Mouse (Mus musculus) c-Kit-positive CD71-positive TER-119-positive erythroid progenitor cells, embryonic 14.5 days (primary cell): ENCODE results near the gene Dbndd1.
"Not testable (repeated sequence)": the region's sequence is repeated elsewhere in the genome, so short reads cannot be mapped to it uniquely, and the experiment has no call there.

ENCODE experiments used
- DNase-seq: peaks from one replicate; pipeline ENCODE4 v3.0.0-alpha.2; 2013; ENCODE audit warnings: low spot score

The Dbndd1 gene

DNA sequence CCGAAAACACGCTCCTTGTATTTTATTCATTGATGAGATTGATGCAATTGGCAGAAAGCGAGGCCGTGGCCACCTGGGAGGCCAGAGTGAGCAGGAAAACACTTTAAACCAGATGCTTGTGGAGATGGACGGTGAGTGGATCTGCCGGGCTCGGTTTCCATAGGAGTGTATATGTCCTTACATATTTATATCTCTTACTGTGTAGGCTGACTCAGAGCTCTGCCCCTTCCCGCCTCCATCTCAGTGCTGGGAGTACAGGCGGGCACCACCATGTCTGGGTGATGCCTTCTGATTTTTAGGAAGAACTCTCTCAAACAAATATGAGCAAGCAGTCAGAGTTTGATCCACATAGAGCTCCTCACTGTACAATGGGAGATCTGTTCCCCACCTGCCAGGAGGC lies 22.4 kb downstream of the Dbndd1 start:
- DNase-seq, result no peak

DNA sequence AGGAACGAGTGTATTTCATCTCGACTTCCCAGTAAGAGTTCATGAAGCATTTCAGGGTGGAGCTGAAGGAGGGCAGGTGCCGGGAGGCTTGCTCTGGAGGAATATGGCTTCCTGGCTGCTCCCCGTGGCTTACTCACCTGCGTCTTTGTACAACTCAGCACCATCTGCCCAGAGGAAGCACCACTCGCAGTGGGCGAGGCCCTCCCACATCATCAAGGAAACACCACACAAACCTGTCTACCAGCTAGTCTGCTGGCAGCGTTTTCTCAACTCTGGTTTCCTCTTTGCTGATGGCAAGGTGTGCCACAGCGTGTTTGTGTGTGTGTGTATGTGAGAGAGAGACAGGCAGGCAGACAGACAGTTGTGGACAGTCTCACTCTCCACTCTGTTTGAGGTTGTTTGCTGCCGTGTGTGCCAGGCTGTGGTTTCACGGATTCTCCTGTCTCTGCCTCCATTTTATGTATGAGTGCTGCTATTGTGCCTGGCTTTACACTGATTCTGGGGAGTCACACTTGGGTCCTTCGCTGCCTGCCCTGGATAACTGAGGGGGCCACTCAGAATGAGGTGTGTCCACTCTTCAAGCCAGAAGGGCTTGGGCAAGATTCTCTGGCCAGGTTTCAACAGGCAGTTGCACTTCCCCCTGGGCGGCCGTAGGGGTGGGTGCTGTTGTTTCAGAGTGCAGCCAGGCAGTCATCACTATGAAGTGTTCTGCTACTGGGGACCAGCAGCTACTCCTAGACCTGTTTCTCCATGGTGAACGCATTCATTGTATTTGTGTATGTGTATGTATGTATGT lies 23.8 kb downstream of the Dbndd1 start:
- no peak for DNase-seq

DNA sequence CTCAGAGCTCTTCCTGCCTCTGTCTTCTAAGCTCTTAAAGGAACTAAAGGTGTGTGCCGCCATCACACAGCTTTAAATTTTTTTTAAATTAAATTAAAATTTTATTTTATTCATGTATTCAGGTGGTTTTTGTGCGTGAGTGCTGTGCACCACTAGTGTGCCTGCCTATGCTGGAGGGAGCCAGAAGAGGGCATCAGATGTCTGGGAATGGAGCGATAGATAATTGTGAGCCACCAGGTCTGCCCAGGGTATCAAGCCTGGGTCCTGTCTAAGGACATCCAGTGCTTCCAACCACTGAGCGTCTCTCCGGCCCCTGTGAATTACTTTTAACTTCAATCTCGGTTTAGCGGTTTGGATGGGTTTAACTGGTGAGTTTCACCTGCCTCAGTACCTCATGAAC lies 32.6 kb downstream of the Dbndd1 start:
- DNase-seq, result no peak

DNA sequence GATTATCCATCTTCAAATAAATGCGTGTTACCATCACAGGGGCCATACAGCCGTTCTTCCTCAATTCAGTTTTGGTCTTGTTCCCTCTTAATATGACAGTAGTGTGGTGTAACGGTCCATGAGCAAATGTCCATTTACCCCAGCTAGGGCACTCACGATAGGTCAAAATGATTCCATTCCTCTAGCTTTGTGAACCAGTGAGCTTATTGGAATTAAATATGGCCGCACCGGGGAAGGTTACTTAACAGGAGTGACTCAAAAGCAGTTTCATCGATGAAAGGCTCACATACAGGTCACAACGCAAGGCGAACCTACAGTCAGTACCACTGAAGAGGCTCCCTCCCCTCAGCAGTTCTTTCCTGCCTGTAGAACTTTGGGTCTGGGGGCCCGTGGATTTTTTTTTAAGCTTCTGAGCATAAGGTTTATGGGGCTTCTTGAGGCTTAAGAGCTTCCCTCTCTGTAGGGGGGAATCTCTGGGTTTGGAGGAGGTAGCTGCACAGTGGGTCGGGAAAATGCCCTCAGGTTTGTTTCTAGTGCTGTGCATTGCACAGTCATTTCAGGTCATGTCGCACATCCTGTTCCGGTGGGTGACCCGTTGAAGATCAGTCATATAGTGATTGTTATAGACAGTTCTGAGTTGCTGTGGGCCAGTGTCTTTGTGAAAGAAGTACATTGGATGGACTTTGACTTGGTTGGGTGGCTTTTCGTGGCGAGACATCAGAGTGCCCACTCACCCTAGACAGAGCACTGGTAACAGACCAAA lies 36.6 kb downstream of the Dbndd1 start:
- peak; percentile 55 for DNase-seq

DNA sequence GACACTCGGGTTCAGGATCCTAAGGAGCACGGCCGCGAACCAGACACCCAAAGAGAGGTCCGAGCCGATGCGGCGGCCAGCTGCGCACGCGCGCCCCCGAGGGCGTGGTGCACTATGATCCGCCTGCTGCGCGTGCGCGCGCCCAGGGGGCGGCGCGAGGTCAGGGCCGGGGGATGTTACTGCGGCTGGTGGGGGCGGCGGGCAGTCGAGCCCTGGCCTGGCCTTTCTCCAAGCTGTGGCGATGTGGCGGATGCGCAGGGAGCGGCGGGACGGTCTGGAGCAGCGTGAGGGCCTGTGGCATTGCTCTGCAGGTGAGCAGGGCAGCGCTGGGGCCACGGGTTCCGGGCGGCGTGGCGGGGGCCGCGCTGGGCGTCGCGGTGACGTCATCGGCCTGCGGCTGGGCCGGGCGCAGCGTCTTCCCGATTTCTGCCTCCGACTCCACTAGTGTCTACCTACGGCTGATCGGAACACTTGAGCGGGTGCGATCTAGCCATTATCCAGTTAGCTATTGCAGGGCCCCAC lies 37.5 kb downstream of the Dbndd1 start, which contains the start of gene Afg3l1:
Gene Afg3l1 (plus strand): TSS at position 167 of the 522 bp plus-strand sequence.
- peak; percentile 85 for DNase-seq

DNA sequence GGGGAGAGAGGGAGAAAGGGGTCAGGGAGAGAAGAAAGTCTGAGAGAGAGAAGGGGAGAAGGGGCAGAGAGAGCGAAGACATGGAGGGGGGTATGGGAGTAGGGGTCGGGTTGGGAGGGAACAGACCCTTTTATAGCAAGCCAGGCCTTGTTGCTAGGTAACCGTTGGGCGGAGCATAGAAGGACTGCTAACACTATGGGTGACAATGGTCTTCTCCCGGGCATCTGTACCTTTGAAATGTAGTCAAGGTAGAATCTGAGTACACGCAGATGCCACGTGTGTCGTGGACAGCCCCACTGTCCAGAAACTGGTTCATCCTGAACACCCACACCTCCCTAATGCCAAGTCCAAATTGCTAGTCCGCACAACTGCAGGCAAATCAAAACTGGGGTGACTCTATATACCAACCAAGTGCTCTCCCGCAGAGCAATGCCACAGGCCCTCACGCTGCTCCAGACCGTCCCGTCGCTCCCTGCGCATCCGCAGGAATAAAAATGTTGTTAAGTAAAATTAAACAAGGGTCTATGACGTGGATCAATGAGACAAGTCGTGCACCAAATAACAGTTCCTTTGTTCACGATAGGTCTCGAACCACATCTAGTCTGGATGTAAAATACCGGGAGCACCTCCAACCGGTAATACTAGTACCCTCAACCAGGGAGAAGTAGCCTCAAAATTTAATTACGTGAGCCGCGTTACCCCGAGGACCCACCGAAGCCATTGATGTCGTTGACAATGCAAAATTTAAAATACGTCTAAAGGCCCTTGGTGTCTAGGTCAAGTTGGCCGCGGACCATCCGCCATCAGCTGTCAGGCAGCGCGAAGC lies 38.1 kb downstream of the Dbndd1 start:
- DNase-seq, result peak; percentile 34

DNA sequence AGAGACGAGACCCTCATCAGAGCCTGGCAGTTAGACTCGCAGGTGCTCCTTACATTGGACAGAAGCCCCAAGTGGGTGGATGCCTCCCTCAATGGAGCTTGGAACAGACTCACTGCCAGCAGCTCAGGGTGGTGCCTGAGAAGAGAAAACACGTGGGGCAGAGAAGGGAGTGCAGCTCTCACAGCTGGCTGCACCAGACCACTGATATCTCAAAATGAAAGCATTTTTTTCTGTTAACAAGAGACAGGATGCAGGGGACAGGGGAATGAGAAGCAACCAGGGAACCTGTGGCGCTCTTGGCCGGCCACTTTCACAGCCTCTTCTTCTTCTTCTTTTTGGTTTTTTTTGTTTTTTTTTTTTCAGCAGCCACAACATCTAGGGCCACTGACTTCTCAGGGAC lies 40.7 kb downstream of the Dbndd1 start:
- DNase-seq, result not testable (repeated sequence)

DNA sequence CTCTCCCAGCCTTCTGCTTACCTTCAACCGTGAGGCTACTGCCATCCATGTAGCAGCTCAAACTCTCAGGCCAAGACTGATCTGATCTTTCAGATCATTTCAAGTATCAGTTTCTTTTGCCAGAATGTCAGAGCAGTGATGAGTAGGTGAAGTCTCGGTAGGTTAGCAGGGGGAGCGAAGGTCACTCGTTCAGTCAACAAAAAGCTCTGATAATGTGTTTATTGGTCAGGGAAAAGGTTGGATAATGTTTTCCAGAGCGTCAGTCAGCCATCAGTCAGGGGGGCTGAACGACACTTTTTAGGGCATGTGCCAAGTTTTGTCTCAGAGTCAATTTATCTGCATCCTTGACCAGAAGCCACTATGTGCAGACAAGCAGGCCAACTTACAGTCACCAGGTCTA lies 42.3 kb downstream of the Dbndd1 start:
- not testable (repeated sequence) for DNase-seq

DNA sequence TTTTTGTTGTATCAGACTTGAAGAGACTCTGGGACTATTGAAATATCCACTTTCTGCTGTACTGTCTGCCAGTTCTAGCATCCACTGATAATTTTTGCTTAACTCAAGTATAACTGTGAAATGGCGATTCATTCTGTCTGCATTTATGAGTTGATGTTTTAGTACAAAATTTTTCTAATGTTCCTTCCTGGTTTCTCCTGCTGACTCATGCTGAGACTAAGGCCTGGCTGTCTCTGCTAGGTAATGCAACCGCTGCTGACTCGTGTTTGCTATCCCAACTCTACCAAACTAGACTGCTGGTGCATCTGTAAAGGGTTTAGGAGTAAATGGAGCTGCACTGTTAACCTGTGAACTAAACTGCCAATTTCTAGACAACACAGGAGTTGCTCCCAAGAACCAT lies 47.8 kb downstream of the Dbndd1 start:
- no peak for DNase-seq

DNA sequence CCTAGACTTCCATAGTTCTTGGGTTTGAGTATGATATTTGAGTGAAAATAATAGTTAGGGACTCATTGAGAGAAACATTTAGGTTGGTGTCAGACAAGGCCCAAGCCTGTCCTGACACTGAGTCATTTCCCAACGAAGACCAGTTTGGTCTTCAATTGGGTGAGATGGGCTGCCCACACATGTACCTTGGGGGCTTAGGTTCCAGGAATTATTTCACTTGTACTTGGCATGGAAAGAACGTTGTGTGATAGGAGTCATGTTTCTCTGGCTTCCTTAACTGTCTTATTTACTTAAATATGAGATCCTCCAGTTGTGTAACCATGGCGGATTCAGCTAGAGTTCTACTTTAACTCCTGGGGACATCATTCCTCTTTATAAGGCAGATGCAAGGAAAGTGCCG lies 51.6 kb downstream of the Dbndd1 start:
- DNase-seq, result no peak
